Mouse (Mus musculus): ENCODE measurements at regions not wholly inside any gene's neighbourhood (a gene's known extent, or its start where the extent isn't known, plus 50 kb on each side); places are given as distances from the start of the nearest gene placed in this dataset.

DNA sequence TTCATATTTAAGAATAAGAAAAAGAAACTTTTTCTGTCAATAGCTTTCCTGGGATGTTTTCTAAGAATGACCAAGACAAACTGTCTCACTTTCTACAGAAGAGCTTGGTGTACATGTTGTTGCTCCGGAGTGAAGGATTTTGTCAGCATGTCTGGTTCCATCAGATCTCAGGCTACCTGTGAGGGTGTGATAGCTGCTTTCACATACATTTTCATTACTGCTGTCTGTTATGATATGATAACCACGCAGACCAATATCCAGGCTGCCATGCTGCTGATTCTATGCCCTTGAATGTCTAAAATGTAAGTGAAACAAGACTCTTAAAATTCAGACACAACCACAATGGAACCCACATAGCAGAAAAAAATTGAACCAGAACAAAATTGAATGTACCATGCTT, 1036.6 kb upstream of the Lcorl start:
- H3K4me1 ChIP-seq: no peaks in the 10 kb centered on the region
- H3K4me3 ChIP-seq: no peak overlapping the region
- no peak overlapping the region for H3K9ac ChIP-seq
- no peaks in the 10 kb centered on the region for H3K27me3 ChIP-seq
- no peaks in the 10 kb centered on the region for H3K9me3 ChIP-seq
- no peaks in the 10 kb centered on the region for H3K36me3 ChIP-seq
- no peak overlapping the region for H3K4me2 ChIP-seq
- 84% methylated on average over 2 of the region's 2 CpGs for WGBS
- no peak for ATAC-seq (ENCODE audit: insufficient number of reproducible peaks, low FRiP score, low TSS enrichment, low read depth)
- no peak overlapping the region for H3K27ac ChIP-seq

- Histone ChIP-seq H3K27me3 (no peaks in the 10 kb centered on the region), H3K9me3 (no peaks in the 10 kb centered on the region), H3K9ac (no peak overlapping the region), H3K4me2 (no peak overlapping the region), H3K4me1 (no peaks in the 10 kb centered on the region), H3K4me3 (no peak overlapping the region), H3K27ac (no peak overlapping the region), H3K36me3 (no peaks in the 10 kb centered on the region)
- ATAC-seq (ENCODE audit: insufficient number of reproducible peaks, low FRiP score, low TSS enrichment, low read depth): no peak
Observed at GRCm38 (mm10) chr5:46883956-46884355, 1026.5 kb upstream of the Lcorl start.

- Histone ChIP-seq H3K27me3 (no peaks in the 10 kb centered on the region), H3K9me3 (no peaks in the 10 kb centered on the region), H3K4me1 (no peaks in the 10 kb centered on the region), H3K4me2 (no peak overlapping the region), H3K4me3 (no peak overlapping the region), H3K27ac (no peak overlapping the region), H3K9ac (no peak overlapping the region), H3K36me3 (no peaks in the 10 kb centered on the region)
- ATAC-seq (ENCODE audit: insufficient number of reproducible peaks, low FRiP score, low TSS enrichment, low read depth): no peak
Observed at GRCm38 (mm10) chr5:46856837-46857236, 999.4 kb upstream of the Lcorl start.

- Histone ChIP-seq H3K9ac (no peak overlapping the region), H3K4me3 (no peak overlapping the region), H3K4me1 (no peaks in the 10 kb centered on the region), H3K27me3 (no peaks in the 10 kb centered on the region), H3K36me3 (no peaks in the 10 kb centered on the region), H3K9me3 (no peaks in the 10 kb centered on the region), H3K4me2 (no peak overlapping the region), H3K27ac (no peak overlapping the region)
- no peak for ATAC-seq (ENCODE audit: insufficient number of reproducible peaks, low FRiP score, low TSS enrichment, low read depth)
- WGBS: 82% methylated on average over 2 of the region's 2 CpGs
Observed at GRCm38 (mm10) chr5:46845175-46845574, 987.8 kb upstream of the Lcorl start.

DNA sequence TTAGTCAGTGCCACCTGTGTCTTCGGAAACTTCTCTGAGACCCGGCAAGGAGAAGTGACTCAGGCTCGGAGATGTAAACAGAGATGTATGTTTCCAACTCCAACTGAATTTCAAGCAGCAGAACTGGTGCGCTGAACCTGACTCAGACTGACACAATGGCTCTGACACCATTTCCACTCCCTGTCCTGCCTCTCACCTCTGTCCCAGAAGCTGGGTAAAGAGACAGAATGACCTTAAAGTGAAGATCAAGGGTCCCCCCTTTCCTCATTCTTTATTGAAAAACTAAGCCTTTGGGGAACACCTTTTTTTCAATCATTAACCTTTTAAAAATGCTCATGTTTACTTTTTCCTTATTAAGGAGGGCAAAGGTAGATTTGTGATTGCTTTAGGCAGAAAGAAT, 979.4 kb upstream of the Lcorl start:
- H3K36me3 ChIP-seq: no peaks in the 10 kb centered on the region
- no peaks in the 10 kb centered on the region for H3K4me1 ChIP-seq
- no peak overlapping the region for H3K9ac ChIP-seq
- H3K4me2 ChIP-seq: no peak overlapping the region
- no peak for ATAC-seq (ENCODE audit: insufficient number of reproducible peaks, low FRiP score, low TSS enrichment, low read depth)
- H3K4me3 ChIP-seq: no peak overlapping the region
- H3K27ac ChIP-seq: no peak overlapping the region
- H3K9me3 ChIP-seq: no peaks in the 10 kb centered on the region
- 84% methylated on average over 4 of the region's 4 CpGs for WGBS
- H3K27me3 ChIP-seq: no peaks in the 10 kb centered on the region

- Histone ChIP-seq H3K9ac (no peak overlapping the region), H3K27ac (no peak overlapping the region), H3K4me2 (no peak overlapping the region), H3K27me3 (no peaks in the 10 kb centered on the region), H3K9me3 (no peaks in the 10 kb centered on the region), H3K36me3 (no peaks in the 10 kb centered on the region), H3K4me3 (no peak overlapping the region), H3K4me1 (no peaks in the 10 kb centered on the region)
- ATAC-seq (ENCODE audit: insufficient number of reproducible peaks, low FRiP score, low TSS enrichment, low read depth): no peak
- 76% methylated on average over 9 of the region's 9 CpGs for WGBS
Observed at GRCm38 (mm10) chr5:46830797-46831618, 973.6 kb upstream of the Lcorl start.

- no peak overlapping the region for H3K4me3 ChIP-seq
- H3K9me3 ChIP-seq: no peaks in the 10 kb centered on the region
- no peaks in the 10 kb centered on the region for H3K36me3 ChIP-seq
- no peak overlapping the region for H3K4me2 ChIP-seq
- no peak for ATAC-seq (ENCODE audit: insufficient number of reproducible peaks, low FRiP score, low TSS enrichment, low read depth)
- no peak overlapping the region for H3K9ac ChIP-seq
- no peaks in the 10 kb centered on the region for H3K4me1 ChIP-seq
- 84% methylated on average over 6 of the region's 6 CpGs for WGBS
- no peaks in the 10 kb centered on the region for H3K27me3 ChIP-seq
- H3K27ac ChIP-seq: no peak overlapping the region
Observed at GRCm38 (mm10) chr5:46830114-46830513, 972.7 kb upstream of the Lcorl start.

DNA sequence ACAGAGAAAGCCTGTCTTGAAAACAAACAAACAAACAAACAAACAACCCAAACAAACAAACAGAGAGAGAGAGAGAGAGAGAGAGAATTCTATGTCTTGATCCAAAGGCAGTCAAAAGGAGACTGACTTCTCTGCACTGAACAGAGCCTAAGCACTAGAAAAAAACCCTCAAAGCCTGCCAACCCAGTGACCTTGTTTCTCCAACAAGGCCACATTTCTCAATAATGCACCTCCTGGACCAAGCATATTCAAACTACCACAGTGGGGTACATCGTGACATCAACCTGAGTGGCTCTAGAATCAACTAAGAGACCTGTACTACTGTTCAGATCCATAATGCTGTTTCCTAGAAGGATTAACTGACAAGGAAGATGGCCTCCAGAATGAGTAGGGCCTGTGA, 969.0 kb upstream of the Lcorl start:
- no peak overlapping the region for H3K9ac ChIP-seq
- no peak for ATAC-seq (ENCODE audit: insufficient number of reproducible peaks, low FRiP score, low TSS enrichment, low read depth)
- H3K27me3 ChIP-seq: no peaks in the 10 kb centered on the region
- H3K4me1 ChIP-seq: peaks cover 4% of the 10 kb centered on the region; the same call in 1 of the 2 replicates
- H3K4me3 ChIP-seq: no peak overlapping the region
- H3K9me3 ChIP-seq: no peaks in the 10 kb centered on the region
- H3K36me3 ChIP-seq: no peaks in the 10 kb centered on the region
- H3K4me2 ChIP-seq: no peak overlapping the region
- 88% methylated on average over 1 of the region's 1 CpGs for WGBS
- H3K27ac ChIP-seq: no peak overlapping the region

DNA sequence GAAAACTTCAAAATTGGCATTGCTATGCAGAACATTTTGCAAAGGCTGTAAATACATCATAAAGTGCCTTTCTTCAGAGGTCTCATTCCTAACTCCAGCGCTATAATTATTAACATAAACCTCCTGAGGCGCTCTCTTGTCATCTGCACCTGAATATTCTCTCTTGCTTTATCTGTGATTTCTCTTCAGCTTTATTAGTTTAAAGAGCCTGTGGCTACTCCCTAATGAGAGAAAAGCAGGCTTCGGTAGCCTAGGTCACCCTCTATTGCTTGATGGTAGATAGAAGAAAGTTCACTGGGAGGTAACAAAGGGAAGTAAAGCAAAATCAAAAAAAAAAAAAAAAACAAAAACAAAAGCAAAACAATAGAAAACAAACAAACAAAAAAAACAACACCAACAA, 967.5 kb upstream of the Lcorl start:
- Histone ChIP-seq H3K9ac (no peak overlapping the region), H3K4me3 (no peak overlapping the region), H3K27me3 (no peaks in the 10 kb centered on the region), H3K36me3 (no peaks in the 10 kb centered on the region), H3K9me3 (no peaks in the 10 kb centered on the region), H3K27ac (no peak overlapping the region), H3K4me1 (peaks cover 4% of the 10 kb centered on the region; the same call in 1 of the 2 replicates), H3K4me2 (no peak overlapping the region)
- 25% methylated on average over 3 of the region's 3 CpGs for WGBS
- no peak for ATAC-seq (ENCODE audit: insufficient number of reproducible peaks, low FRiP score, low TSS enrichment, low read depth)

GRCm38 (mm10) chr5:46795102-46795501, 937.7 kb upstream of the Lcorl start:
- Histone ChIP-seq H3K9ac (no peak overlapping the region), H3K4me2 (no peak overlapping the region), H3K27me3 (no peaks in the 10 kb centered on the region), H3K9me3 (no peaks in the 10 kb centered on the region), H3K4me3 (no peak overlapping the region), H3K4me1 (peaks cover 6% of the 10 kb centered on the region), H3K27ac (no peak overlapping the region), H3K36me3 (no peaks in the 10 kb centered on the region)
- ATAC-seq (ENCODE audit: insufficient number of reproducible peaks, low FRiP score, low TSS enrichment, low read depth): no peak
- WGBS: 68% methylated on average over 2 of the region's 2 CpGs

GRCm38 (mm10) chr5:46794028-46794705, 936.8 kb upstream of the Lcorl start:
- 45% methylated on average over 7 of the region's 7 CpGs for WGBS
- no peaks in the 10 kb centered on the region for H3K36me3 ChIP-seq
- ATAC-seq (ENCODE audit: insufficient number of reproducible peaks, low FRiP score, low TSS enrichment, low read depth): no peak

DNA sequence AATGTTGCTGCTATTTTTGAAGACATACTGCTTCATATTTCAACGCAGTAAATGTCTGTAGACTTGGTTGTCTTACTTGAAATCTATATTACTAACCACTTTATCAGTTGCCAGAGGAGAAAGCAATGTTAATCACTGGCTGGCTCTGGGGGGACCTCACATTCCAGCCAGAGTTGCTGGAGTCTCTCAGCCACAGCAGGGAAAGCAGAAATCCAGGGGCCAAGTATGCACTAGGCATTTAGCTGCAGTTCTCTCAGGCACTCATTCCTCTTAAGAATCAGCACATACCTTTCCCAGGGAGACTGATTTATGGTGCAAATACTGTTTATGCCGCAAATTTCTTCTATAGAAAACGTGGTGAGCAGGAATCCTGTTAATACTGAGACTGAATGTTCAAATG, 933.6 kb upstream of the Lcorl start:
- Histone ChIP-seq H3K9me3 (no peaks in the 10 kb centered on the region), H3K27me3 (no peaks in the 10 kb centered on the region), H3K4me1 (peaks cover 6% of the 10 kb centered on the region), H3K4me3 (no peak overlapping the region), H3K9ac (no peak overlapping the region), H3K36me3 (no peaks in the 10 kb centered on the region), H3K4me2 (no peak overlapping the region), H3K27ac (peak overlapping the region; percentile 57; the same call in 1 of the 2 replicates)
- 25% methylated on average over 3 of the region's 3 CpGs for WGBS
- ATAC-seq (ENCODE audit: insufficient number of reproducible peaks, low FRiP score, low TSS enrichment, low read depth): no peak

More at GRCm38 (mm10) chr5:46794028-46794705, 936.8 kb upstream of the Lcorl start:
- Histone ChIP-seq H3K9me3 (no peaks in the 10 kb centered on the region), H3K4me3 (no peak overlapping the region), H3K9ac (no peak overlapping the region), H3K27me3 (no peaks in the 10 kb centered on the region), H3K4me2 (no peak overlapping the region), H3K27ac (no peak overlapping the region), H3K4me1 (peaks cover 6% of the 10 kb centered on the region)

Measured in limb, embryonic 15.5 days (tissue).